Mouse (Mus musculus) heart, embryonic 12.5 days (tissue): Measurements from ENCODE around the gene Sema7a. TPM values are rescaled to one million over a fixed set of nuclear protein-coding genes. Genes with fewer than 3 reads are reported as not detected.

Source experiments
- ATAC-seq: fragments of 200-750 bp; cut with Nextera tagmentation; 2 replicates; pipeline ENCODE4 v1.8.0; 2017; ENCODE audit warnings: moderate TSS enrichment, moderate library complexity; ENCODE audit not compliant: insufficient number of reproducible peaks, low FRiP score
- H3K27ac ChIP-seq: fragments of 300-500 bp; sonication (generic); 2 replicates; pipeline ENCODE4 v1.5.1; 2016; ENCODE audit warnings: mild to moderate bottlenecking, moderate library complexity; ENCODE audit not compliant: poor library complexity, severe bottlenecking
- H3K27me3 ChIP-seq: fragments of 300-500 bp; sonication (generic); replicated peaks from 2 replicates; pipeline ENCODE4 v1.6.1; 2016; ENCODE audit warnings: mild to moderate bottlenecking, moderate library complexity
- H3K36me3 ChIP-seq: fragments of 300-500 bp; sonication (generic); 2 replicates; pipeline ENCODE4 v1.6.1; 2016; ENCODE audit warnings: mild to moderate bottlenecking, moderate library complexity
- H3K4me1 ChIP-seq: fragments of 300-500 bp; sonication (generic); replicated peaks from 2 replicates; pipeline ENCODE4 v1.6.1; 2016; ENCODE audit warnings: mild to moderate bottlenecking
- H3K4me2 ChIP-seq: fragments of 300-500 bp; sonication (generic); 2 replicates; pipeline ENCODE4 v1.6.1; 2016; ENCODE audit warnings: mild to moderate bottlenecking, moderate library complexity
- H3K4me3 ChIP-seq: fragments of 300-500 bp; sonication (generic); 2 replicates; pipeline ENCODE4 v1.5.1; 2016; ENCODE audit warnings: mild to moderate bottlenecking
- H3K9ac ChIP-seq: fragments of 300-500 bp; sonication (generic); 2 replicates; pipeline ENCODE4 v1.6.1; 2016; ENCODE audit warnings: mild to moderate bottlenecking, moderate library complexity
- H3K9me3 ChIP-seq: fragments of 300-500 bp; sonication (generic); replicated peaks from 2 replicates; pipeline ENCODE4 v1.6.1; 2016; ENCODE audit warnings: mild to moderate bottlenecking, moderate library complexity
- WGBS: fragments of 180-500 bp; shearing (Covaris S2); methylation state at CpG from one replicate; pipeline ENCODE4 v1.1.7; 2016; 5-methylcytosine and 5-hydroxymethylcytosine counted together
- polyA plus RNA-seq: library from polyadenylated mRNA; unstranded; fragments of >200 nt; fragmentation: Nextera tagmentation; extraction: Ambion mirVana; gene quantifications from 2 replicates; pipeline ENCODE4 v1.2.1, GENCODE M21; 2016

Gene Sema7a
- polyA plus RNA-seq, 1 experiment from 2014 or later: 0.14 TPM

DNA sequence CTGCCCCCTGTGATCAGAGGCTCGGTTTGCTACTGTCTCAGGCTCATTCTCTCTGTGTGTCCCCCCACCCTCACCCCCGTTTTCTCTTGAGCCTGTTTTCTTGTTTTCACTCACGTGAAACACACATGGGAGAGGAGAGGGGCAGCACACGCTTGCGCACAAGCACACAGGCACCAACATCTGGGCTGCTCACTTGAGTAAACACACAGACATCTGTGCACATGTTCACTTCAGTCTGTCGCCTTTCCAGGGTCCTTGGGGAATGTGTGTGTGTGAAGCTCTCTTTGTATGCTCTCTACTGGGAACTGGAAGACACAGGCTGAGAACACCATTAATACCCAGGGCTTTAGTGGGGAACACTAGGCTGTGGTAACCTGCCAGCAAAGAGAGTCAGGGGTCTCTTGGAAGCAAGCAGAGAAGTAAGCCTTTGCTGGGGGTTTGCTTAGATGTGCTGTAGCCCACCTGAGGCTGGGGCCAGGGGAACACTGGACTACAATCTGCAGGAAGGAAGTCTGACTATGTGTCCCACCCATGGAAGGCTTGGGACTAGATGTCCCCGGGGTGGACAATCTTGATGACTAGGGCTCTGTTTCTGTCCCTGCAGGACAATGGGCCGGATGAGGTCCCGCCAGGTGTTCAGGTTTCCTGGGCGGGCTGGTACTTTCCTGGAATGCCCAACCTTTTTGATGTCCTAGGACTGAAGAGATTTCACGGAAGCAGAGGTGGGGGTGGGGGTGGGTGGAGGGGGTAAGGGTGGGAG, 30.0 kb downstream of the Sema7a start:
- H3K9me3 ChIP-seq: no peaks in the 10 kb centered on the region
- no peak overlapping the region for H3K9ac ChIP-seq
- H3K4me2 ChIP-seq: no peak overlapping the region
- H3K36me3 ChIP-seq: no peaks in the 10 kb centered on the region
- 73% methylated on average over 11 of the region's 11 CpGs for WGBS
- no peak overlapping the region for H3K27ac ChIP-seq
- H3K27me3 ChIP-seq: no peaks in the 10 kb centered on the region
- ATAC-seq: no peak
- H3K4me1 ChIP-seq: peaks cover 35% of the 10 kb centered on the region
- no peak overlapping the region for H3K4me3 ChIP-seq

DNA sequence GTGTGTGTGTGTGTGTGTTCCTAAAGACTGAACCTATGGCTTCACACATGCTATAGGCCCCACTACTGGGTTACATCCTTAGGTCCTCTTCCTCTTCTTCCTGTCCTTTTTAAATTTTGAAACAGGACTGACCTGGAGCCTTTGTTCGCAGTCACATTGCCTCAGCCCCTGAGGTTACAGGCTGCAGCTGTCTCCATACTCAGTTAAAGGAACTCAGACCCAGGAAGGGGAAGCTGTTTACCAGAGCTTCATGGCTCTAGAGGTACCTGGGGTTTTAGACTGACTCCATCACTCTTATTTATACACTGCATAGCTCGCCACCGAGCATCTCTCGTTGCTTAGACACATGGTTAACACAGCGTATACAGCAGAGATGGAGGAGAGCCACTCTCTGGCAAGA, 31.5 kb downstream of the Sema7a start:
- Histone ChIP-seq H3K4me3 (no peak overlapping the region), H3K9me3 (no peaks in the 10 kb centered on the region; the same call in 1 of the 2 replicates), H3K36me3 (no peaks in the 10 kb centered on the region), H3K27me3 (no peaks in the 10 kb centered on the region), H3K4me1 (peaks cover 29% of the 10 kb centered on the region), H3K27ac (no peak overlapping the region), H3K4me2 (no peak overlapping the region), H3K9ac (no peak overlapping the region)
- WGBS: 86% methylated on average over 5 of the region's 5 CpGs
- no peak for ATAC-seq

DNA sequence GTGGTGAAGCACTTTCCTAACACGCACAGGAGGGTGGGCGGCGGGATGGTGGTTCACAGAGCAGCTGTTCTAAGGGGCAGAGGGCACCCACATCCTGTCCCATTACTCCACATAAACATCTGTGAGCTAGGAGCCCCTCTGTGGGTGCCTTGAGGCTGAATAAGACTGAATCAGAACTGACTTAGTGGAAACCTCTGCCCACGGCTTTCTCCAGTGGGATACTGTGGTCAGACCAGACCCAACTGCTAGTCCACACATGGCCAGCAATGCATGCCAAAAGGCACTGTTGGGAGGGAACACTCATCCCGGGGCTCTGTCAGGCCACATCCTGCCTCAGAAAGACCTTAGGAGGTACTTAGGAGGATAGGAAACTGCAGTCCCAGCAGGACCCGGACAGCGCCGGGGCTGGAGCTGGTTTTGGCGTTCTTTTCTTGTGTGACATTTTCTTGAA, 32.3 kb downstream of the Sema7a start:
- no peak overlapping the region; the same call in 1 of the 2 replicates for H3K9ac ChIP-seq
- H3K27ac ChIP-seq: no peak overlapping the region
- H3K4me2 ChIP-seq: no peak overlapping the region
- no peak overlapping the region for H3K4me3 ChIP-seq
- H3K4me1 ChIP-seq: peaks cover 27% of the 10 kb centered on the region
- H3K27me3 ChIP-seq: no peaks in the 10 kb centered on the region
- no peaks in the 10 kb centered on the region for H3K36me3 ChIP-seq
- no peak for ATAC-seq
- peaks cover 5% of the 10 kb centered on the region; the same call in 1 of the 2 replicates for H3K9me3 ChIP-seq
- 54% methylated on average over 9 of the region's 9 CpGs for WGBS

DNA sequence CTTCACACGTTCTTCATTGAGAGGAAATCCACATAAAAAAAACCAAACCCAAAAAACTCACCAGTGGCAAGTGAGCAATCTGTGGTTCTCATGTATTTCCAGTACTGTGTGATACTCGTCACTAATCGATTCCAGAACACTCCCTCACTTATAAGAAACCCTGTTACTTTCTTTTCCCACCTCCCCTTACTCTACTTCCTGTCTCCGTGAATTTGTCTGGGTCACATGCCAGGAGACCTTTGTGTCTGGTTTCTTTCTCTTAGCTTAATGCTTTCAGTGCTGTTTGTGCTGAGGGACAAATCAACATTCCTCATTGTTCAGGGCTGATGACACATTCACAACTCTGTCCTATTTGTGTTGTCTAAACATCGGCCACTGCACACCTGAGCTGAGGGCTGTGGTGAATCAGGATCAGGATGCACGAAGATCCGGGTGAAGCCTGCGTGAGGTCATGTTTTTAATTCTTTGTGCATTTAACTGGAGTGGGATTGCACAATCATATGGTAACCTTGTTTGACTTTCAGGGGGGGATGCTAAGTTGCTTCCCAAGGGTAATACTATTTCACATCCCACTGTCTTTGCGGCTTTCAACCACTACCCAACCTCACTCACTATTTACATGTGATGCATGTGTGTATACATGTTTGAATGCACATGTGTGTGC, 33.0 kb downstream of the Sema7a start:
- H3K4me2 ChIP-seq: no peak overlapping the region
- WGBS: 46% methylated on average over 9 of the region's 9 CpGs

DNA sequence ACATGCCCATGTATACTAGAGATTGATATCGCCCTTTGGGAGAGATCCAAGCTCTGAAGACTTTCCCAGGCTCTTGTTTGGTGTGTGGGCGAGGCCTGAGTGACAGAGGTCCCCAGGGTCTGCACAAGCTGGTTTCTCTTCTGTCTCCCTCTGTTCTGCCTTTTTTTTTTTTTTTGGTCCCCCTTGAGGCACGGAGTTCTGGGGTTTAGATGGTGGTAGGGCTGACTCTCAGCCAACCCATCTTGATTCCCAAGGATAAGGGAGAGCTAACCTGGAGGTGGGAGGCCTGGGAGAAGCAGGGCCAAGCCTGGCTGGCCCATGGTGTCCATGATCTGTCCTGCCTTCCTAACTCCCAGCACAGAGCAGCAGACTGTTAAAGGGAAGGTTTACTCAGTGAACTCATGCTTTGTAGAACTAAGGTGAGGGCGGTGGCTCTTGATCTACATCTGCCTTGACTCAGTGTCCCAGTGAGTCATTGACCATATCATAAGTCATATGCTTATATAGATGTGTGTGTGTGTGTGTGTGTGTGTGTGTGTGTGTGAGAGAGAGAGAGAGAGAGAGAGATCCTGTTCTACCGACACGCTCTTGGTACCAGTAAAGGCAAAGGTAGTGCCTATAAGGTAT, 33.6 kb downstream of the Sema7a start:
- Histone ChIP-seq H3K9ac (no peak overlapping the region), H3K4me3 (no peak overlapping the region), H3K36me3 (no peaks in the 10 kb centered on the region), H3K27ac (no peak overlapping the region), H3K4me2 (no peak overlapping the region), H3K27me3 (no peaks in the 10 kb centered on the region), H3K9me3 (peaks cover 9% of the 10 kb centered on the region; the same call in 1 of the 2 replicates), H3K4me1 (peaks cover 20% of the 10 kb centered on the region)
- WGBS: 81% methylated on average over 6 of the region's 6 CpGs
- ATAC-seq: no peak

More for the DNA sequence above, 33.0 kb downstream of the Sema7a start:
- Histone ChIP-seq H3K9me3 (peaks cover 9% of the 10 kb centered on the region; the same call in 1 of the 2 replicates), H3K36me3 (no peaks in the 10 kb centered on the region), H3K9ac (no peak overlapping the region), H3K4me3 (no peak overlapping the region), H3K4me1 (peaks cover 20% of the 10 kb centered on the region), H3K27ac (no peak overlapping the region), H3K27me3 (no peaks in the 10 kb centered on the region)
- ATAC-seq: no peak

DNA sequence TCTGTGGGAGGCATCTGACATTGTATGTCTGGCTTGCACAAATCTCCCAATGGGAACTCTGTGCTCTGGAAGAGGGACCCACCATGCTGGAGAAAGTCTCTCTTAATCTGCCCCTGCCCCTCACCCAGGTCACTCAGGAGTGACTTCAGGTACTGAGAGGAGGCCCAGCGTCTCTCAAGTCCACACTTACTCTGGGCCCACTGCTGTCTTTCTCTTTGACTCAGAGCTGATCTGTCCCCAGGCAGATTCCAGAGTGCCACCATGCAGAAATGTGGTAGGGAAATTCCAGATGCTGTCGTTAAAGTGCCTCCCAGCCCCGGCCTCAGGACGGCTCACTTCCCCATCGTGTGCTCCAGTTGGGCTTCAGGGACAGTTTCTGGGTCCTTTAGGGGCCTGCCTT, 34.3 kb downstream of the Sema7a start:
- H3K27ac ChIP-seq: no peak overlapping the region

DNA sequence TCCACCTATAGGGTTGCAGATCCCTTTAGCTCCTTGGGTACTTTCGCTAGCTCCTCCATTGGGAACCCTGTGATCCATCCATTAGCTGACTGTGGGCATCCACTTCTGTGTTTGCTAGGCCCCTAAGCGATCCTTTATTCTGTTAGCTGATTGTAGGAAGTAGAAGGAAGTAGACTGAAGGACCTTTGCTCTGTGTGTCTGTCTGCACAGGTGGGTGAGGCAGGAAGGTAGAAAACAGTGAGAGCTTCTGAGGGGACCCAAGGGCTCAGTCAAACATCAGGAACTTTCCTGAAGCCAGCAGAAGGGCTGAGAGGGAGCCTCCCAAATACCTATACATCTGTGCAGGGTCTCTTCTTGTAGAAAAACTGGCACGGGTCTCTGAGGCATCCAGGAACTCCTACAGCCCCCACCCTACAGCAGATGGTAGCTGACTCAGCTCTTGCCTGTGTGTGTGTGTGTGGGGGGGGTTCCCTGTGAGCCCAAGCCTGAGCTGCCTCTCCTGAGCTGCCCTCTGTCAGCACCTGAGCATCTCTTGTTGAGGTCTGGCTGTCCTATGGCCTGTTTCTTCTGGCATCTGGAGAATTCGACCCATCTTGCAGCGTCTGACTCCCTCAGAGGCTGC, 35.4 kb downstream of the Sema7a start:
- 64% methylated on average over 5 of the region's 5 CpGs for WGBS
- H3K4me2 ChIP-seq: no peak overlapping the region
- H3K27me3 ChIP-seq: peaks cover 7% of the 10 kb centered on the region; the same call in 1 of the 2 replicates
- no peak for ATAC-seq
- no peaks in the 10 kb centered on the region for H3K36me3 ChIP-seq
- peaks cover 28% of the 10 kb centered on the region for H3K4me1 ChIP-seq
- no peak overlapping the region for H3K9ac ChIP-seq
- H3K9me3 ChIP-seq: peaks cover 9% of the 10 kb centered on the region; the same call in 1 of the 2 replicates
- no peak overlapping the region for H3K4me3 ChIP-seq
- no peak overlapping the region for H3K27ac ChIP-seq

More for the DNA sequence above, 34.3 kb downstream of the Sema7a start:
- Histone ChIP-seq H3K9ac (no peak overlapping the region), H3K4me2 (no peak overlapping the region), H3K9me3 (peaks cover 9% of the 10 kb centered on the region; the same call in 1 of the 2 replicates), H3K27me3 (peaks cover 2% of the 10 kb centered on the region; the same call in 1 of the 2 replicates), H3K36me3 (no peaks in the 10 kb centered on the region), H3K4me3 (no peak overlapping the region), H3K4me1 (peaks cover 24% of the 10 kb centered on the region)
- 46% methylated on average over 5 of the region's 5 CpGs for WGBS
- no peak for ATAC-seq

DNA sequence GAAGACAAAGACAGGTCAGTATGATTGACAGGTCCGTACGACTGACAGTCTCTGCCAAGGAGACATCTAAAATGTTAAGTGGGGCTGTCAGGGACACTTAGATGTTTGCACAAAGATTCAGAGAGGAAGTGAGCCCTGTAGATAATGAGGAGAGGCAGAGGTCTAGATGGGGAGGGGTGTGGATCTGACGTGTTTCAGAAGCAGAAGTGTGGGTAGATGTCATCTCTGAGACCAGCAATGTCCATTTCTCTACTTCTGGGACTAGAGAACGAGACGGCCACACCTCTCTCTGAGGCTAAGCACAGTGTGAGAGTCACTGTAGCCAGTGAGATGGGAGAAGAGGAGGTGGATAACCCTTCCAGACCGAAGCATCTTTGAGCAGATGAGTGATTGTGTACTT, 38.1 kb downstream of the Sema7a start:
- peaks cover 10% of the 10 kb centered on the region; the same call in 1 of the 2 replicates for H3K27me3 ChIP-seq
- H3K4me1 ChIP-seq: peaks cover 18% of the 10 kb centered on the region
- H3K36me3 ChIP-seq: no peaks in the 10 kb centered on the region
- H3K27ac ChIP-seq: no peak overlapping the region
- no peak overlapping the region for H3K4me2 ChIP-seq
- ATAC-seq: no peak
- WGBS: 49% methylated on average over 6 of the region's 6 CpGs
- H3K9me3 ChIP-seq: peaks cover 9% of the 10 kb centered on the region; the same call in 1 of the 2 replicates
- H3K4me3 ChIP-seq: no peak overlapping the region
- H3K9ac ChIP-seq: no peak overlapping the region

DNA sequence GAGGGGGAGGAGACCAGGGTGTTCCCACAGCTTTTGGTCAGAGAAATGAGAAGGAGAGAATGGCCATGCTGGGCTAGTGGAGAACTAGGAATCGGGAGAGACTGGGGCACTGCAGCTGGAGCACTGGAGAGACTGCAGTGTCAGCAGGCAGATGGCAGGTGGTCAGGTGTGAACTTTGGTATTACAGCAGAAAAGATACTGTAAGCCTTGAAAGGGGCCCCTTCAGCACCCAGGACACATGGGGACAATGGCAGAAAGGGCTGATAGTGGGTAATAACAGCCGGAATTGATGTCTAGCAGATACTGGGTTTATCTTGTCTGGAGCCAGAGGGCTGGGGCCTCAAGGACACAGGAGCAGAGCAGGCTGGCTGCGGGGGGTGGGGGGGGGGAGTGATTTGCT, 38.9 kb downstream of the Sema7a start:
- 21% methylated on average over 3 of the region's 3 CpGs for WGBS
- no peak for ATAC-seq

DNA sequence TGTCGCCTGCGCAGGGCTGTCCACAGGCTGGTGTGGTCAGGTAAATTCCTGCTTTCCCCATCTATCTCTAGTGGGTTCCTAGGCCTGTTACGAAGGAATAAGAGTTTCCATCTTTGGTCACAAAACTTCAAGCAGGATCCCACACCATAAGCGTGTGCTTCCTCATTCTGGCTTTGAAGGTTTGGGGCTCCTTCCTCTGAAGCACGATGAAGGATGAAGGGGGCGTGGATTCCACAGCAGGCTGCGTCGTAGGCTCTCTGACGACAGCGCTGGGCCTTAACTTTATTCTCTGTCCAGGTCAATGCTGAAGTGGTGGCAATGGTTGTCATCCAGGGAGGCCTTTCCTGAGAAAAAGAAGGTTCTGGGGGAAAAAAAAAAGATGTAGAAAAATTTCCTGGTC, 40.7 kb downstream of the Sema7a start:
- Histone ChIP-seq H3K36me3 (no peaks in the 10 kb centered on the region), H3K4me3 (no peak overlapping the region), H3K27me3 (peaks cover 10% of the 10 kb centered on the region; the same call in 1 of the 2 replicates), H3K4me1 (peaks cover 9% of the 10 kb centered on the region), H3K4me2 (no peak overlapping the region), H3K27ac (no peak overlapping the region), H3K9me3 (peaks cover 12% of the 10 kb centered on the region; the same call in 1 of the 2 replicates), H3K9ac (no peak overlapping the region)
- ATAC-seq: no peak
- 80% methylated on average over 10 of the region's 10 CpGs for WGBS

More for the DNA sequence above, 38.9 kb downstream of the Sema7a start:
- Histone ChIP-seq H3K9me3 (peaks cover 9% of the 10 kb centered on the region; the same call in 1 of the 2 replicates), H3K4me2 (no peak overlapping the region), H3K36me3 (no peaks in the 10 kb centered on the region), H3K27me3 (peaks cover 10% of the 10 kb centered on the region; the same call in 1 of the 2 replicates), H3K27ac (no peak overlapping the region), H3K4me3 (no peak overlapping the region), H3K9ac (no peak overlapping the region), H3K4me1 (peaks cover 10% of the 10 kb centered on the region)
